Mouse (Mus musculus) intestine, embryonic 14.5 days (tissue): ENCODE measurements around the gene Plekho1. TPM values are rescaled to one million over a fixed set of nuclear protein-coding genes. Genes with fewer than 3 reads are reported as not detected.
"Not testable (repeated sequence)": the region's sequence is repeated elsewhere in the genome, so short reads cannot be mapped to it uniquely, and the experiment has no call there.

Experiments used
- ATAC-seq: fragments of 200-750 bp; cut with Nextera tagmentation; replicated peaks from 2 replicates; pipeline ENCODE4 v1.8.0; 2017; ENCODE audit warnings: low read depth, moderate number of reproducible peaks, moderate TSS enrichment, moderate library complexity; ENCODE audit not compliant: low FRiP score, low TSS enrichment
- DNase-seq: peaks from one replicate; pipeline ENCODE4 v3.0.0-alpha.2; 2018; ENCODE audit warnings: low spot score
- H3K27ac ChIP-seq: fragments of 300-500 bp; sonication (generic); 2 replicates; pipeline ENCODE4 v1.5.1; 2014; ENCODE audit warnings: low read depth, mild to moderate bottlenecking, control low read depth
- H3K27me3 ChIP-seq: fragments of 300-500 bp; sonication (generic); replicated peaks from 2 replicates; pipeline ENCODE4 v1.6.1; 2014; ENCODE audit warnings: low read length, control low read depth; ENCODE audit not compliant: control insufficient read depth, insufficient read depth
- H3K36me3 ChIP-seq: fragments of 300-500 bp; sonication (generic); 2 replicates; pipeline ENCODE4 v1.6.1; 2014; ENCODE audit warnings: low read length, control low read depth; ENCODE audit not compliant: control insufficient read depth, insufficient read depth
- H3K4me1 ChIP-seq: fragments of 300-500 bp; sonication (generic); replicated peaks from 2 replicates; pipeline ENCODE4 v1.6.1; 2014; ENCODE audit warnings: low read length, control low read depth, mixed read lengths; ENCODE audit not compliant: control insufficient read depth, insufficient read depth
- H3K4me2 ChIP-seq: fragments of 300-500 bp; sonication (generic); 2 replicates; pipeline ENCODE4 v1.6.1; 2014; ENCODE audit warnings: low read length
- H3K4me3 ChIP-seq: fragments of 300-500 bp; sonication (generic); 2 replicates; pipeline ENCODE4 v1.5.1; 2014; ENCODE audit warnings: low read depth, low read length, control low read depth, mixed read lengths
- H3K9ac ChIP-seq: fragments of 300-500 bp; sonication (generic); 2 replicates; pipeline ENCODE4 v1.6.1; 2014; ENCODE audit warnings: mild to moderate bottlenecking, low read length
- H3K9me3 ChIP-seq: fragments of 300-500 bp; sonication (generic); 2 replicates; pipeline ENCODE4 v1.6.1; 2016; ENCODE audit warnings: low read length, control low read depth; ENCODE audit not compliant: control insufficient read depth
- WGBS: fragments of 180-500 bp; shearing (Covaris S2); extraction: QIAGEN DNeasy Blood & Tissue Kit; methylation state at CpG from one replicate; pipeline ENCODE4 v1.1.7; 2014; 5-methylcytosine and 5-hydroxymethylcytosine counted together
- polyA plus RNA-seq: library from polyadenylated mRNA; unstranded; fragments of >200 nt; fragmentation: Nextera tagmentation; extraction: Ambion mirVana; gene quantifications from 2 replicates; pipeline ENCODE4 v1.2.1, GENCODE M21; 2014

Plekho1 gene
- polyA plus RNA-seq, 1 experiment from 2014 or later: 35.0 TPM

- ATAC-seq, H3K4me3 ChIP-seq: not testable (repeated sequence)
Observed at GRCm38 (mm10) chr3:95970661-95971060, 25.1 kb downstream of the Plekho1 start.

GRCm38 (mm10) chr3:95969277-95969676, 26.5 kb downstream of the Plekho1 start:
- Histone ChIP-seq H3K27ac (no peak overlapping the region), H3K4me1 (peaks cover 8% of the 10 kb centered on the region), H3K4me2 (no peak overlapping the region), H3K9ac (no peak overlapping the region), H3K4me3 (no peak overlapping the region), H3K36me3 (no peaks in the 10 kb centered on the region), H3K9me3 (no peaks in the 10 kb centered on the region), H3K27me3 (peaks cover 15% of the 10 kb centered on the region)
- WGBS: 83% methylated on average over 1 of the region's 1 CpGs
- ATAC-seq (no peak), DNase-seq (no peak)

More at GRCm38 (mm10) chr3:95970661-95971060, 25.1 kb downstream of the Plekho1 start:
- not testable (repeated sequence) for H3K4me2 ChIP-seq, H3K9me3 ChIP-seq, H3K27ac ChIP-seq, H3K4me1 ChIP-seq, H3K9ac ChIP-seq, H3K36me3 ChIP-seq, DNase-seq
- 65% methylated on average over 4 of the region's 7 CpGs for WGBS
- H3K27me3 ChIP-seq: peaks cover 16% of the 10 kb centered on the region

- WGBS: 8% methylated on average over 7 of the region's 7 CpGs
- H3K9ac ChIP-seq: no peak overlapping the region
Observed at GRCm38 (mm10) chr3:95965518-95966451, 30.0 kb downstream of the Plekho1 start.

GRCm38 (mm10) chr3:95963681-95964080, 32.1 kb downstream of the Plekho1 start:
- no peaks in the 10 kb centered on the region for H3K27me3 ChIP-seq
- WGBS: 46% methylated on average over 4 of the region's 4 CpGs
- H3K4me2 ChIP-seq: no peak overlapping the region
- H3K27ac ChIP-seq: no peak overlapping the region
- H3K4me3 ChIP-seq: no peak overlapping the region
- DNase-seq: no peak
- ATAC-seq: no peak
- H3K9me3 ChIP-seq: no peaks in the 10 kb centered on the region
- H3K9ac ChIP-seq: no peak overlapping the region
- H3K4me1 ChIP-seq: no peaks in the 10 kb centered on the region; the same call in 1 of the 2 replicates
- H3K36me3 ChIP-seq: no peaks in the 10 kb centered on the region

More at GRCm38 (mm10) chr3:95965518-95966451, 30.0 kb downstream of the Plekho1 start:
- ATAC-seq (no peak), DNase-seq (peak; percentile 59)
- no peaks in the 10 kb centered on the region for H3K36me3 ChIP-seq
- no peaks in the 10 kb centered on the region for H3K27me3 ChIP-seq
- no peaks in the 10 kb centered on the region; the same call in 1 of the 2 replicates for H3K4me1 ChIP-seq
- H3K4me2 ChIP-seq: peak overlapping the region; percentile 22; the same call in 1 of the 2 replicates
- H3K9me3 ChIP-seq: no peaks in the 10 kb centered on the region
- H3K4me3 ChIP-seq: no peak overlapping the region
- H3K27ac ChIP-seq: no peak overlapping the region

DNA sequence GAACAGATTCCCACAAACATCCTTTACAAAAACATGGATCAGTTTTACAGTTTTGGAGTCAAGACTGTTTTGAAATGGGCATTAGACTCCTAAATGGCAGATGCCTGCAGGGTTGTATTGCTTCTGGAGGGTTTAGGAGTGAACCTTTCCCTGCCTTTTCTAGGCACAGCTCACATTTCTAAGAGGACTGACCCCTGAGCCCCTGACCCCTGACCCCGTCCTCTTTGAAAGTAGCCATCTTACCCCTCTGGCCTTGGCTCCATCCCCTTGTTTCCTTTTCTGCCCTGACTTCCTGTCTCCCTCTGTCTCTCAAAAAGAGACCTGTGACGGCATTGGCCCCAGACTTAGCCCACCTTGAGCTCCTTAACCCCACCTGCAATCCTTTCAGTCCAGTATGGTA, 32.6 kb downstream of the Plekho1 start:
- H3K4me3 ChIP-seq: no peak overlapping the region
- DNase-seq (no peak), ATAC-seq (no peak)
- no peaks in the 10 kb centered on the region; the same call in 1 of the 2 replicates for H3K4me1 ChIP-seq
- 29% methylated on average over 2 of the region's 2 CpGs for WGBS
- H3K9me3 ChIP-seq: no peaks in the 10 kb centered on the region
- no peaks in the 10 kb centered on the region for H3K27me3 ChIP-seq
- no peak overlapping the region for H3K4me2 ChIP-seq
- H3K36me3 ChIP-seq: no peaks in the 10 kb centered on the region
- H3K9ac ChIP-seq: no peak overlapping the region
- no peak overlapping the region for H3K27ac ChIP-seq

DNA sequence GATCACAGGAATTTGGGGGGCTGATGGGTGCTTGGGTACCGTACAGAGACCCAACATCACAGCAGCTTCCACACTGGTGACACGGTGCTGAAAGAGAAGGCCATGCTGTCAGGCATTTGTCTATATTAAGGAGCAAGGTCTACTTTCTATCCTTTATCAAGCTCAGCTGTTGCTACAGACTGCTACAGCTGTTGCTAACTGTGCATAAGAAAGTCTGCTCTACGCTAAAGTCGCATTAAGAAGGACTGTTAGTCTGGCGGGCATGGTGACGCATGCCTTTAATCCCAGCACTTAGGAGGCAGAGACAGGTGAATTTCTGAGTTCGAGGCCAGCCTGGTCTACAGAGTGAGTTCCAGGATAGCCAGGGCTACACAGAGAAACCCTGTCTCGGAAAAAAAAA, 33.6 kb downstream of the Plekho1 start:
- H3K27ac ChIP-seq, H3K4me3 ChIP-seq, H3K4me1 ChIP-seq, H3K9me3 ChIP-seq, H3K36me3 ChIP-seq, H3K9ac ChIP-seq, H3K4me2 ChIP-seq, ATAC-seq, H3K27me3 ChIP-seq, DNase-seq: not testable (repeated sequence)
- 81% methylated on average over 8 of the region's 8 CpGs for WGBS

DNA sequence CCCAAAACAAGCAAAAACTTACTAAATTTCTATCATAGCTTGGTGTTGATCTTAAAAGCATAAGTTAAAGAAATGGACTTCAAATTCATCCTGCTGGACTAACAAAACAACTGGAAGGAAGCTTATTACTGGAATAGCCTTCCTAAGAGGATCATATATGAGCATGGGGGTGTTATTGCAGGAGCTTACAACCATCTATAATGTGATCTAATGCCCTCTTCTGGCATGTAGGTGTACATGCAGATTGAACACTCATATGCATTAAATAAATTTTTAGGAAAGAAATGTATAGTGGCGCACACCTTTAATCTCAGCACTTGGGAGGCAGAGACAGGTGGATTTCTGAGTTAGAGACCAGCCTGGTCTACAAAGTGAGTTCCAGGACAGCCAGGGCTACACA, 36.0 kb downstream of the Plekho1 start:
- no peaks in the 10 kb centered on the region for H3K4me1 ChIP-seq
- DNase-seq (no peak), ATAC-seq (no peak)
- H3K4me3 ChIP-seq: no peak overlapping the region
- H3K9me3 ChIP-seq: no peaks in the 10 kb centered on the region
- no peaks in the 10 kb centered on the region for H3K27me3 ChIP-seq
- no peaks in the 10 kb centered on the region for H3K36me3 ChIP-seq
- WGBS: 96% methylated on average over 1 of the region's 1 CpGs
- no peak overlapping the region for H3K4me2 ChIP-seq
- no peak overlapping the region for H3K27ac ChIP-seq
- H3K9ac ChIP-seq: no peak overlapping the region

DNA sequence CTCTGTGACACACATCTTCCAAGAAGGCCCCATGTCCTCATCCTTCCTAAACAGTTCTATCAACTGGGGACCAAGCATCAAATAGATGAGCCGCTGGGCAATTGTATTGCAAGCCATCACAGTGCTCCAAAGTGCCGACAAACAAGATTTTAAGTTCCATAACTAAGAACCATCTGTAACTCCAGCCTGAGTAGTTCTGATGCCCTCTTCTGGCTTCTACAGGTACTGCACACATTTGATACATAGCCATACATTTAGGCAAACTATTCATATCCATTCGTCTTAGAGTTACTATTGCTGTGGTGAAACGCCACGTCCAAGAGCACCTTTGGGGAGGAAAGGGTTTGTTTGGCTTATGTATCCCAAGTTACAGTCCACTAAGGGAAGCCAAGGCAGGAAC, 36.7 kb downstream of the Plekho1 start:
- Histone ChIP-seq H3K4me1 (no peaks in the 10 kb centered on the region), H3K9me3 (no peaks in the 10 kb centered on the region), H3K27me3 (no peaks in the 10 kb centered on the region), H3K36me3 (no peaks in the 10 kb centered on the region), H3K9ac (no peak overlapping the region), H3K27ac (no peak overlapping the region), H3K4me3 (no peak overlapping the region), H3K4me2 (no peak overlapping the region)
- DNase-seq (no peak), ATAC-seq (no peak)
- 78% methylated on average over 5 of the region's 5 CpGs for WGBS
